Mouse (Mus musculus): ENCODE measurements around the gene Fam149a. TPM values are rescaled to one million over a fixed set of nuclear protein-coding genes. Genes with fewer than 3 reads are reported as not detected.

Gene Fam149a
- polyA plus RNA-seq, 1 experiment from 2014 or later, result 57.8 TPM

GRCm38 (mm10) chr8:45362323-45362722 is 19.8 kb downstream of the Fam149a start:
- peak; percentile 70 for TF ChIP-seq CTCF (IDR thresholded peaks at IDR 0.05; ENCODE audit: low read depth)
- no peaks in the 10 kb centered on the region for H3K36me3 ChIP-seq (ENCODE audit: insufficient read depth, low read length)
- ATAC-seq (replicated peaks; ENCODE audit: low FRiP score, low read depth) (no peak), DNase-seq (ENCODE audit: low spot score) (peak; percentile 30)
- H3K4me1 ChIP-seq (replicated peaks; ENCODE audit: insufficient read depth, low read length), result 0 out of 2 replicates have a peak, but pooled peaks cover 8% of the 10 kb centered on the region
- WGBS, result 61% methylated on average over 6 of the region's 6 CpGs
- H3K27ac ChIP-seq, result no peak overlapping the region
- no peak overlapping the region for H3K9ac ChIP-seq (ENCODE audit: low read depth, low read length)
- no peaks in the 10 kb centered on the region for H3K27me3 ChIP-seq (ENCODE audit: insufficient read depth, low read length)
- H3K4me2 ChIP-seq (ENCODE audit: low read length), result no peak overlapping the region
- no peak overlapping the region for H3K4me3 ChIP-seq (replicated peaks; ENCODE audit: low read depth, low read length)
- no peaks in the 10 kb centered on the region for H3K9me3 ChIP-seq (replicated peaks; ENCODE audit: low read length)

- H3K27ac ChIP-seq, result peak overlapping the region; percentile 80; the same call in 1 of the 2 replicates
- peak overlapping the region; percentile 95 for H3K4me2 ChIP-seq (ENCODE audit: low read length)
- H3K9ac ChIP-seq (ENCODE audit: low read depth, low read length), result no peak overlapping the region
- TF ChIP-seq CTCF (IDR thresholded peaks at IDR 0.05; ENCODE audit: low read depth), result peak; percentile 42
- no peaks in the 10 kb centered on the region for H3K36me3 ChIP-seq (ENCODE audit: insufficient read depth, low read length)
- no peaks in the 10 kb centered on the region for H3K27me3 ChIP-seq (ENCODE audit: insufficient read depth, low read length)
- no peaks in the 10 kb centered on the region for H3K9me3 ChIP-seq (replicated peaks; ENCODE audit: low read length)
- H3K4me3 ChIP-seq (replicated peaks; ENCODE audit: low read depth, low read length), result peak overlapping the region; percentile 69
- H3K4me1 ChIP-seq (replicated peaks; ENCODE audit: insufficient read depth, low read length), result 0 out of 2 replicates have a peak, but pooled peaks cover 8% of the 10 kb centered on the region
- WGBS, result 77% methylated on average over 6 of the region's 6 CpGs
- DNase-seq (ENCODE audit: low spot score), result no peak
- ATAC-seq (replicated peaks; ENCODE audit: low FRiP score, low read depth), result peak; percentile 31; the same call in 1 of the 2 replicates
Observed at GRCm38 (mm10) chr8:45359091-45359605, 22.9 kb downstream of the Fam149a start.

GRCm38 (mm10) chr8:45358132-45358918 is 23.8 kb downstream of the Fam149a start:
- Histone ChIP-seq H3K36me3 (ENCODE audit: insufficient read depth, low read length) (no peaks in the 10 kb centered on the region), H3K27me3 (ENCODE audit: insufficient read depth, low read length) (no peaks in the 10 kb centered on the region), H3K27ac (peak overlapping the region; percentile 80), H3K4me2 (ENCODE audit: low read length) (peak overlapping the region; percentile 95), H3K4me1 (replicated peaks; ENCODE audit: insufficient read depth, low read length) (0 out of 2 replicates have a peak, but pooled peaks cover 8% of the 10 kb centered on the region), H3K4me3 (replicated peaks; ENCODE audit: low read depth, low read length) (peak overlapping the region; percentile 69), H3K9me3 (replicated peaks; ENCODE audit: low read length) (no peaks in the 10 kb centered on the region), H3K9ac (ENCODE audit: low read depth, low read length) (peak overlapping the region; percentile 79)
- WGBS, result 3% methylated on average over 49 of the region's 49 CpGs
- TF ChIP-seq CTCF (IDR thresholded peaks at IDR 0.05; ENCODE audit: low read depth), result no peak
- DNase-seq (ENCODE audit: low spot score) (peak; percentile 54), ATAC-seq (replicated peaks; ENCODE audit: low FRiP score, low read depth) (peak; percentile 61)

- DNase-seq (ENCODE audit: low spot score) (no peak), ATAC-seq (replicated peaks; ENCODE audit: low FRiP score, low read depth) (no peak)
- Histone ChIP-seq H3K27me3 (ENCODE audit: insufficient read depth, low read length) (no peaks in the 10 kb centered on the region), H3K9me3 (replicated peaks; ENCODE audit: low read length) (no peaks in the 10 kb centered on the region), H3K27ac (peak overlapping the region; percentile 51; the same call in 1 of the 2 replicates), H3K36me3 (ENCODE audit: insufficient read depth, low read length) (peaks cover 10% of the 10 kb centered on the region; the same call in 1 of the 2 replicates), H3K9ac (ENCODE audit: low read depth, low read length) (no peak overlapping the region), H3K4me3 (replicated peaks; ENCODE audit: low read depth, low read length) (no peak overlapping the region), H3K4me1 (replicated peaks; ENCODE audit: insufficient read depth, low read length) (0 out of 2 replicates have a peak, but pooled peaks cover 8% of the 10 kb centered on the region), H3K4me2 (ENCODE audit: low read length) (no peak overlapping the region)
- 60% methylated on average over 6 of the region's 6 CpGs for WGBS
- TF ChIP-seq CTCF (IDR thresholded peaks at IDR 0.05; ENCODE audit: low read depth), result no peak
Observed at GRCm38 (mm10) chr8:45355809-45356208, 26.3 kb downstream of the Fam149a start.

GRCm38 (mm10) chr8:45345031-45345430 is 37.1 kb downstream of the Fam149a start:
- ATAC-seq (replicated peaks; ENCODE audit: low FRiP score, low read depth) (peak; percentile 76), DNase-seq (ENCODE audit: low spot score) (peak; percentile 85)
- Histone ChIP-seq H3K27ac (no peak overlapping the region), H3K4me1 (replicated peaks; ENCODE audit: insufficient read depth, low read length) (no peaks in the 10 kb centered on the region), H3K27me3 (ENCODE audit: insufficient read depth, low read length) (no peaks in the 10 kb centered on the region), H3K9ac (ENCODE audit: low read depth, low read length) (no peak overlapping the region), H3K9me3 (replicated peaks; ENCODE audit: low read length) (no peaks in the 10 kb centered on the region), H3K4me2 (ENCODE audit: low read length) (no peak overlapping the region), H3K36me3 (ENCODE audit: insufficient read depth, low read length) (peaks cover 37% of the 10 kb centered on the region), H3K4me3 (replicated peaks; ENCODE audit: low read depth, low read length) (no peak overlapping the region)
- peak; percentile 97 for TF ChIP-seq CTCF (IDR thresholded peaks at IDR 0.05; ENCODE audit: low read depth)
- 22% methylated on average over 6 of the region's 6 CpGs for WGBS

- H3K36me3 ChIP-seq (ENCODE audit: insufficient read depth, low read length), result peaks cover 40% of the 10 kb centered on the region
- H3K27me3 ChIP-seq (ENCODE audit: insufficient read depth, low read length), result no peaks in the 10 kb centered on the region
- no peak overlapping the region for H3K4me3 ChIP-seq (replicated peaks; ENCODE audit: low read depth, low read length)
- DNase-seq (ENCODE audit: low spot score), result no peak
- no peak overlapping the region for H3K4me2 ChIP-seq (ENCODE audit: low read length)
- H3K27ac ChIP-seq, result no peak overlapping the region
- H3K9me3 ChIP-seq (replicated peaks; ENCODE audit: low read length), result no peaks in the 10 kb centered on the region
- no peak for ATAC-seq (replicated peaks; ENCODE audit: low FRiP score, low read depth)
- WGBS, result 94% methylated on average over 8 of the region's 8 CpGs
- no peak for TF ChIP-seq CTCF (IDR thresholded peaks at IDR 0.05; ENCODE audit: low read depth)
- no peaks in the 10 kb centered on the region for H3K4me1 ChIP-seq (replicated peaks; ENCODE audit: insufficient read depth, low read length)
- no peak overlapping the region for H3K9ac ChIP-seq (ENCODE audit: low read depth, low read length)
Observed at GRCm38 (mm10) chr8:45344298-45344697, 37.8 kb downstream of the Fam149a start.
